Mouse (Mus musculus) intestine, postnatal 0 days (tissue): Measurements from ENCODE around the gene Hmgn3. TPM values are rescaled to one million over a fixed set of nuclear protein-coding genes. Genes with fewer than 3 reads are reported as not detected.

Experiments
- ATAC-seq: fragments of 200-750 bp; cut with Nextera tagmentation; 2 replicates; pipeline ENCODE4 v1.8.0; 2017; ENCODE audit warnings: mild to moderate bottlenecking, moderate TSS enrichment, moderate library complexity
- H3K27ac ChIP-seq: fragments of 300-500 bp; sonication (generic); 2 replicates; pipeline ENCODE4 v1.5.1; 2014; ENCODE audit warnings: mild to moderate bottlenecking, low read depth, low read length, moderate library complexity
- H3K27me3 ChIP-seq: fragments of 300-500 bp; sonication (generic); replicated peaks from 2 replicates; pipeline ENCODE4 v1.6.1; 2014; ENCODE audit warnings: low read length, mixed read lengths; ENCODE audit not compliant: control insufficient read depth, insufficient read depth
- H3K36me3 ChIP-seq: fragments of 300-500 bp; sonication (generic); 2 replicates; pipeline ENCODE4 v1.6.1; 2014; ENCODE audit warnings: mild to moderate bottlenecking, moderate library complexity; ENCODE audit not compliant: control insufficient read depth, insufficient read depth
- H3K4me1 ChIP-seq: fragments of 300-500 bp; sonication (generic); replicated peaks from 2 replicates; pipeline ENCODE4 v1.6.1; 2014; ENCODE audit warnings: antibody characterized with exemption, low read length, mixed read lengths; ENCODE audit not compliant: control insufficient read depth, insufficient read depth
- H3K4me2 ChIP-seq: fragments of 300-500 bp; sonication (generic); replicated peaks from 2 replicates; pipeline ENCODE4 v1.6.1; 2014; ENCODE audit warnings: low read depth, mild to moderate bottlenecking, moderate library complexity
- H3K4me3 ChIP-seq: fragments of 300-500 bp; sonication (generic); 2 replicates; pipeline ENCODE4 v1.5.1; 2014; ENCODE audit warnings: low read depth, low read length
- H3K9ac ChIP-seq: fragments of 300-500 bp; sonication (generic); 2 replicates; pipeline ENCODE4 v1.6.1; 2014; ENCODE audit warnings: mild to moderate bottlenecking, low read depth, low read length
- H3K9me3 ChIP-seq: fragments of 300-500 bp; sonication (generic); 2 replicates; pipeline ENCODE4 v1.6.1; 2016; ENCODE audit warnings: mixed run types; ENCODE audit not compliant: control insufficient read depth
- CTCF ChIP-seq: sonication (generic); IDR thresholded peaks from 2 replicates; pipeline ENCODE4 v1.5.1; 2016; ENCODE audit warnings: low read depth, mild to moderate bottlenecking, control low read depth, antibody characterized with exemption, moderate library complexity
- WGBS: fragments of 180-500 bp; shearing (Covaris S2); extraction: QIAGEN DNeasy Blood & Tissue Kit; methylation state at CpG from one replicate; pipeline ENCODE4 v1.1.7; 2014; 5-methylcytosine and 5-hydroxymethylcytosine counted together
- polyA plus RNA-seq: library from polyadenylated mRNA; unstranded; fragments of >200 nt; fragmentation: Nextera tagmentation; extraction: Ambion mirVana; gene quantifications from 2 replicates; pipeline ENCODE4 v1.2.1, GENCODE M21; 2015

Gene Hmgn3
- 40.2 and 43.2 TPM in 2 replicates for polyA plus RNA-seq

- Histone ChIP-seq H3K4me1 (no peaks in the 10 kb centered on the region), H3K4me2 (peak within 1 kb of the TSS; percentile 88), H3K4me3 (peak within 1 kb of the TSS; percentile 57), H3K9me3 (no peaks in the 10 kb centered on the region), H3K27me3 (no peaks in the 10 kb centered on the region), H3K27ac (no peak within 1 kb of the TSS), H3K9ac (peak within 1 kb of the TSS; percentile 50; the same call in 1 of the 2 replicates), H3K36me3 (no peaks in the 10 kb centered on the region)
- WGBS: 8% methylated on average over 28 of the region's 28 CpGs
- peak; percentile 80 for ATAC-seq
- TF ChIP-seq CTCF: no peak
These were observed at the start of gene Hmgn3 for GRCm38 (mm10) chr9:83146446-83147188. Gene Hmgn3, minus strand, starts transcription at chr9:83146685.

GRCm38 (mm10) chr9:83195765-83196164, 49.3 kb upstream of the Hmgn3 start:
- Histone ChIP-seq H3K36me3 (no peaks in the 10 kb centered on the region), H3K4me3 (no peak overlapping the region), H3K4me1 (no peaks in the 10 kb centered on the region), H3K9me3 (no peaks in the 10 kb centered on the region), H3K27me3 (no peaks in the 10 kb centered on the region), H3K9ac (no peak overlapping the region), H3K4me2 (no peak overlapping the region), H3K27ac (no peak overlapping the region)
- no peak for ATAC-seq
- 75% methylated on average over 10 of the region's 10 CpGs for WGBS
- TF ChIP-seq CTCF: no peak

GRCm38 (mm10) chr9:83195007-83195406, 48.5 kb upstream of the Hmgn3 start:
- Histone ChIP-seq H3K4me1 (no peaks in the 10 kb centered on the region), H3K9me3 (no peaks in the 10 kb centered on the region), H3K4me3 (no peak overlapping the region), H3K36me3 (no peaks in the 10 kb centered on the region), H3K9ac (no peak overlapping the region), H3K27me3 (no peaks in the 10 kb centered on the region), H3K4me2 (no peak overlapping the region), H3K27ac (no peak overlapping the region)
- no peak for TF ChIP-seq CTCF
- WGBS: 42% methylated on average over 6 of the region's 6 CpGs
- ATAC-seq: no peak

GRCm38 (mm10) chr9:83187752-83188151, 41.3 kb upstream of the Hmgn3 start:
- no peaks in the 10 kb centered on the region for H3K36me3 ChIP-seq
- WGBS: 83% methylated on average over 2 of the region's 2 CpGs
- no peak overlapping the region for H3K27ac ChIP-seq
- ATAC-seq: no peak
- H3K4me2 ChIP-seq: no peak overlapping the region
- H3K9ac ChIP-seq: no peak overlapping the region
- no peaks in the 10 kb centered on the region for H3K27me3 ChIP-seq
- no peaks in the 10 kb centered on the region for H3K4me1 ChIP-seq
- no peaks in the 10 kb centered on the region for H3K9me3 ChIP-seq
- no peak overlapping the region for H3K4me3 ChIP-seq
- TF ChIP-seq CTCF: no peak

DNA sequence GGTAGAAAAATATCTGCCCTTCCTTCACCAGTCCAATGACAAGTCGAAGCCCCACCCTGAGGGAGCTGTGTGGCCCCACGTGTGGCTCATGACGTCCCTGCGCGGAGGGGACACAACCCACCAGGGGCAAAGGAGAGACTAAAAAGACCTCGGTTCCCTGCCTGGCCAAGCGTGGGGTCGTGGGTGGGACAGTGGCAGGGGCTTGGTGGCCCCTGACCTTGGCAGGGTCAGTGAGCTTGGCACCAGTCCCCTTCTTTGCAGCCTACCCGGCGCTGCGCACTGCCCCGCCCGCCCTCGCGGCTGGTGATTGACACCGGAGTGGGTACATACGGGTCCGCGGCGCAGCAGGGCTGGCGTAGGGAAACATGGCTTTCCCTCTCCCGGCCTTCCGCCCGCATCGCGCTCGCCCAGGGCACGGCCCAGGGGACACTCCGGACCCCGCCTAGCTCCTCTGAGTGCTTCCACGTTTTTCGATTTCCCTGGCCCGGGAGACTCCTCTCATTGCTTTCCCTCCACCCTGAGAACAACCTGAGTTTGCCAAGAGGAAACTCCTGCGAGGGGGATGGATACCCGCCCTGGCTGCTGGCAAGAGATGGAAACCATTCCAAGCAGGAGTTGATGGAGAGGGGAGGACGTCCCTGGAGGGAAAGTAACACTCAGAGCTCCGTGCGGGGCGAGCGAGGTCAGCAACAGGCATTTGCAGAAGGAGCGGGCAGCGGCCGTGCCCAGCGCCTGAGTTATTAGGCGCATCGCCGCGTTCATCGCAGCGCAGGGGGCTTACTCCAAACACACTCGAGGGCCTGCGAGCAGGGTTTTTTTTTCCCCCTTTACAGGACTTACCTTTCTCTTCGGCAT, 667 bp downstream of the Hmgn3 start:
- TF ChIP-seq CTCF: no peak
- H3K4me1 ChIP-seq: no peaks in the 10 kb centered on the region
- peak overlapping the region; percentile 57 for H3K4me3 ChIP-seq
- H3K9ac ChIP-seq: peak overlapping the region; percentile 50; the same call in 1 of the 2 replicates
- no peaks in the 10 kb centered on the region for H3K36me3 ChIP-seq
- H3K9me3 ChIP-seq: no peaks in the 10 kb centered on the region
- peak overlapping the region; percentile 88 for H3K4me2 ChIP-seq
- WGBS: 3% methylated on average over 53 of the region's 53 CpGs
- no peak overlapping the region for H3K27ac ChIP-seq
- ATAC-seq: peak; percentile 36; the same call in 1 of the 2 replicates
- H3K27me3 ChIP-seq: no peaks in the 10 kb centered on the region

GRCm38 (mm10) chr9:83129831-83130230, 16.7 kb downstream of the Hmgn3 start:
- H3K4me3 ChIP-seq: no peak overlapping the region
- no peak for TF ChIP-seq CTCF
- H3K4me1 ChIP-seq: no peaks in the 10 kb centered on the region
- H3K27me3 ChIP-seq: no peaks in the 10 kb centered on the region
- H3K4me2 ChIP-seq: no peak overlapping the region
- H3K9me3 ChIP-seq: no peaks in the 10 kb centered on the region
- H3K27ac ChIP-seq: no peak overlapping the region
- ATAC-seq: no peak
- H3K36me3 ChIP-seq: no peaks in the 10 kb centered on the region
- H3K9ac ChIP-seq: no peak overlapping the region
- 86% methylated on average over 4 of the region's 4 CpGs for WGBS
